Mouse (Mus musculus) lung, embryonic 16.5 days (tissue): ENCODE measurements around the gene Lrrc72. TPM values are rescaled to one million over a fixed set of nuclear protein-coding genes. Genes with fewer than 3 reads are reported as not detected.

Source experiments
- ATAC-seq: fragments of 200-750 bp; cut with Nextera tagmentation; 2 replicates; pipeline ENCODE4 v1.8.0; 2017; ENCODE audit warnings: low read depth, mild to moderate bottlenecking, moderate library complexity
- H3K27ac ChIP-seq: fragments of 300-500 bp; sonication (generic); 2 replicates; pipeline ENCODE4 v1.5.1; 2014; ENCODE audit warnings: mild to moderate bottlenecking, control low read depth, low read length
- H3K27me3 ChIP-seq: fragments of 300-500 bp; sonication (generic); 2 replicates; pipeline ENCODE4 v1.6.1; 2014; ENCODE audit warnings: low read depth, low read length, mixed read lengths; ENCODE audit not compliant: control insufficient read depth, insufficient read depth
- H3K36me3 ChIP-seq: fragments of 300-500 bp; sonication (generic); 2 replicates; pipeline ENCODE4 v1.6.1; 2014; ENCODE audit warnings: low read length; ENCODE audit not compliant: control insufficient read depth, insufficient read depth
- H3K4me1 ChIP-seq: fragments of 300-500 bp; sonication (generic); replicated peaks from 2 replicates; pipeline ENCODE4 v1.6.1; 2014; ENCODE audit warnings: low read length, mixed read lengths; ENCODE audit not compliant: control insufficient read depth, insufficient read depth
- H3K4me2 ChIP-seq: fragments of 300-500 bp; sonication (generic); 2 replicates; pipeline ENCODE4 v1.6.1; 2014; ENCODE audit warnings: low read depth, low read length, control low read depth
- H3K4me3 ChIP-seq: fragments of 300-500 bp; sonication (generic); 2 replicates; pipeline ENCODE4 v1.5.1; 2014; ENCODE audit warnings: mild to moderate bottlenecking, low read length, control low read depth
- H3K9ac ChIP-seq: fragments of 300-500 bp; sonication (generic); 2 replicates; pipeline ENCODE4 v1.6.1; 2014; ENCODE audit warnings: low read length, control low read depth
- H3K9me3 ChIP-seq: fragments of 300-500 bp; sonication (generic); 2 replicates; pipeline ENCODE4 v1.6.1; 2016; ENCODE audit warnings: low read length; ENCODE audit not compliant: control insufficient read depth
- WGBS: fragments of 180-500 bp; shearing (Covaris S2); extraction: QIAGEN DNeasy Blood & Tissue Kit; methylation state at CpG from one replicate; pipeline ENCODE4 v1.1.7; 2014; 5-methylcytosine and 5-hydroxymethylcytosine counted together
- polyA plus RNA-seq: library from polyadenylated mRNA; unstranded; fragments of >200 nt; fragmentation: Nextera tagmentation; extraction: Ambion mirVana; gene quantifications from 2 replicates; pipeline ENCODE4 v1.2.1, GENCODE M21; 2015

The Lrrc72 gene
- polyA plus RNA-seq, 1 experiment from 2014 or later = not detected

- WGBS = 86% methylated on average over 3 of the region's 3 CpGs
- no peak overlapping the region for H3K9ac ChIP-seq
- H3K9me3 ChIP-seq = no peaks in the 10 kb centered on the region
- H3K36me3 ChIP-seq = no peaks in the 10 kb centered on the region
- no peak overlapping the region for H3K4me2 ChIP-seq
- no peak overlapping the region for H3K27ac ChIP-seq
- H3K27me3 ChIP-seq = no peaks in the 10 kb centered on the region
- H3K4me1 ChIP-seq = no peaks in the 10 kb centered on the region
- H3K4me3 ChIP-seq = no peak overlapping the region
- ATAC-seq = no peak
Measured at GRCm38 (mm10) chr12:36241171-36241570, 12.0 kb downstream of the Lrrc72 start.

- Histone ChIP-seq H3K27ac (no peak overlapping the region), H3K9ac (no peak overlapping the region), H3K9me3 (peaks cover 3% of the 10 kb centered on the region; the same call in 1 of the 2 replicates), H3K4me2 (no peak overlapping the region), H3K4me3 (no peak overlapping the region), H3K27me3 (no peaks in the 10 kb centered on the region), H3K36me3 (no peaks in the 10 kb centered on the region), H3K4me1 (no peaks in the 10 kb centered on the region)
- 78% methylated on average over 2 of the region's 2 CpGs for WGBS
- no peak for ATAC-seq
Measured at GRCm38 (mm10) chr12:36231386-36231785, 21.8 kb downstream of the Lrrc72 start.

DNA sequence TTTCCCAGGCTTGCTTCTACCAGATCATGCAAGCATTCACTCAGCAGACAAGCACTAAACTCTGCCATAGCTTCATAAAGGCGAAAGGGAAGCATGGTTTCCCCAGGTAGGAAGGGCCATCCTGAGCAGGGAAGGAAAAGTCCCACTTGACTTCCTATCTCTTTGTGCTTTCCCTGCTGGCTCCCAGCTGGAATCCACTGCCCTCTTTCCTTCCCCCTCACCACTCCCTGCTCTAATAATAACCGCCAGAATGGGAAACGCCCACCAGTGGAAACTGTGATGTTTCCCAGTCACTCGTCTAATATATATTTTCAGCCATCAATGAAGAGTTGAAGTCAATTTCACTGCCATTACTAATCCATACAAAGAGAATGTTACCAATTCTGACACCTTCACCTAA, 28.8 kb downstream of the Lrrc72 start:
- Histone ChIP-seq H3K36me3 (no peaks in the 10 kb centered on the region), H3K4me3 (no peak overlapping the region), H3K4me2 (no peak overlapping the region), H3K9ac (no peak overlapping the region), H3K4me1 (no peaks in the 10 kb centered on the region), H3K27me3 (no peaks in the 10 kb centered on the region), H3K9me3 (no peaks in the 10 kb centered on the region), H3K27ac (no peak overlapping the region)
- WGBS = 40% methylated on average over 4 of the region's 4 CpGs
- no peak for ATAC-seq

- peak overlapping the region; percentile 37 for H3K4me3 ChIP-seq
- no peaks in the 10 kb centered on the region for H3K9me3 ChIP-seq
- no peaks in the 10 kb centered on the region for H3K27me3 ChIP-seq
- 0 out of 2 replicates have a peak, but pooled peaks have one; percentile 17 for ATAC-seq
- no peak overlapping the region for H3K9ac ChIP-seq
- no peaks in the 10 kb centered on the region for H3K36me3 ChIP-seq
- H3K4me2 ChIP-seq = peak overlapping the region; percentile 47
- H3K27ac ChIP-seq = no peak overlapping the region
- 0 out of 2 replicates have a peak, but pooled peaks cover 3% of the 10 kb centered on the region for H3K4me1 ChIP-seq
- WGBS = 47% methylated on average over 10 of the region's 10 CpGs
Measured at GRCm38 (mm10) chr12:36216905-36217304, 36.3 kb downstream of the Lrrc72 start.

DNA sequence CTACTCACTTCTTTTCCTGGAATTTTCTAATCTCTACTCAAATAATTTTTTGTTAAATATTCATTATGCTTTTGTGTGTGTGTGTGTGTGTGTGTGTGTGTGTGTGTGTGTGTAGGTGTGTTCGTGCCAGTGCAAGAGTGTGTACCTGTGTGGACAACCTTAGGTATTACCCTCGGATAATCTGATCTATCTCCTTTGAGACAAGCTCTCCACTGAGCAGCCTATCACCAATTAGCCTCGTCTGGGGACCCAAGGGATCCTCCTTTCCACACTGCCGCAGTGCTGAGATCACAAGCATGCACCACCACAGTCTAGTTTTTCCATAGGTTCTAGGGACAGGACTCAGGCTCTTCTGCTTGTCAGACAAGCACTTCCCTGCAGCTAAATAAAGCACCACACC, 37.0 kb downstream of the Lrrc72 start:
- peak; percentile 28; the same call in 1 of the 2 replicates for ATAC-seq
- no peaks in the 10 kb centered on the region for H3K9me3 ChIP-seq
- H3K4me2 ChIP-seq = peak overlapping the region; percentile 47
- 0 out of 2 replicates have a peak, but pooled peaks cover 3% of the 10 kb centered on the region for H3K4me1 ChIP-seq
- H3K4me3 ChIP-seq = peak overlapping the region; percentile 37
- no peak overlapping the region for H3K9ac ChIP-seq
- no peak overlapping the region for H3K27ac ChIP-seq
- no peaks in the 10 kb centered on the region for H3K27me3 ChIP-seq
- 58% methylated on average over 4 of the region's 4 CpGs for WGBS
- H3K36me3 ChIP-seq = no peaks in the 10 kb centered on the region

DNA sequence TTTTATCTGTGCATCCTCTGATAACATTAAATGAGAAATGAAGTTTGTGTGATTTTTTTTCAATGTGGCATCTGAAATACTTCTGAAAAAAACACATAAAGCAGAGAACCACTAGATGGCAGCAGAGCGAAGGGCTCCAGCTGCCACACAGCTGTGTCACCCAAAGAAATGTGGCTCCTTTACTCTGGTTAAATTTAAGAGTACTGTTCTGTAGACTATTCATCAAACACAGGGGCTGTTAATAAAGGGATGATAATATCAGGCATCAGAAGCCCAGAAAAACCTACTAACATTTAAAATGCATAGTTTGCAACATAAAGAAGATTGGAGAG, 38.1 kb downstream of the Lrrc72 start:
- H3K4me3 ChIP-seq = no peak overlapping the region
- ATAC-seq = peak; percentile 61; the same call in 1 of the 2 replicates
- no peaks in the 10 kb centered on the region for H3K36me3 ChIP-seq
- H3K27ac ChIP-seq = no peak overlapping the region
- 0% methylated on average over 1 of the region's 1 CpGs for WGBS
- 0 out of 2 replicates have a peak, but pooled peaks cover 3% of the 10 kb centered on the region for H3K4me1 ChIP-seq
- H3K9ac ChIP-seq = no peak overlapping the region
- no peaks in the 10 kb centered on the region for H3K9me3 ChIP-seq
- no peak overlapping the region for H3K4me2 ChIP-seq
- no peaks in the 10 kb centered on the region for H3K27me3 ChIP-seq

GRCm38 (mm10) chr12:36214389-36215148, 38.6 kb downstream of the Lrrc72 start:
- Histone ChIP-seq H3K36me3 (no peaks in the 10 kb centered on the region), H3K4me3 (no peak overlapping the region), H3K9me3 (no peaks in the 10 kb centered on the region), H3K9ac (no peak overlapping the region), H3K27ac (no peak overlapping the region), H3K4me2 (no peak overlapping the region), H3K4me1 (0 out of 2 replicates have a peak, but pooled peaks cover 5% of the 10 kb centered on the region), H3K27me3 (no peaks in the 10 kb centered on the region)
- ATAC-seq = peak; percentile 28; the same call in 1 of the 2 replicates
- 50% methylated on average over 8 of the region's 8 CpGs for WGBS

DNA sequence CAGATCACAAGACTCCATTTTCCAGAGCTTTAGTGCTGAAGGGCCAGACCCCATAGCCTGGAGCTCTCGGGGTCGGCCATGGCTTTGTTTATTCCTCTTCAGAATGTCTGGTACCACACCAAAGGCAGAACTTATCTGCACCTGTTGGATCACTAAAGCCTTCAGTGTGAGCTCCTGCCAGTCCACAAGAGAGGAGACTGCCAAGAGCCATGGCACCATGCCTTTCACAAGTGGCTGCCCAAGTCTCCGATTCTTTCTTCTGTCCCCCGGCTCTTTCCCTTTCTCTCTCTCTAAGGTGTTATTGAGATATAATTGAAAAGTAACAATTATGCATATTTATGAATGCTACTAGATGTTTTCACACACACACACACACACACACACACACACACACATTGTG, 43.1 kb downstream of the Lrrc72 start:
- Histone ChIP-seq H3K27me3 (no peaks in the 10 kb centered on the region), H3K9ac (no peak overlapping the region), H3K4me3 (no peak overlapping the region), H3K36me3 (no peaks in the 10 kb centered on the region), H3K4me2 (no peak overlapping the region), H3K9me3 (no peaks in the 10 kb centered on the region), H3K4me1 (peaks cover 7% of the 10 kb centered on the region; the same call in 1 of the 2 replicates), H3K27ac (no peak overlapping the region)
- ATAC-seq = no peak
- 63% methylated on average over 4 of the region's 4 CpGs for WGBS

- Histone ChIP-seq H3K4me2 (no peak overlapping the region), H3K27me3 (no peaks in the 10 kb centered on the region), H3K4me3 (no peak overlapping the region), H3K9me3 (no peaks in the 10 kb centered on the region), H3K27ac (no peak overlapping the region), H3K4me1 (peaks cover 7% of the 10 kb centered on the region; the same call in 1 of the 2 replicates), H3K36me3 (no peaks in the 10 kb centered on the region), H3K9ac (no peak overlapping the region)
- 69% methylated on average over 19 of the region's 19 CpGs for WGBS
- ATAC-seq = no peak
Measured at GRCm38 (mm10) chr12:36208456-36208855, 44.7 kb downstream of the Lrrc72 start.
